ENCODE assay signal across 8 mouse cellular contexts in genomic region chrX:37048066-37048889, GRCm38 (mm10). TPM values are rescaled to one million over a fixed set of nuclear protein-coding genes. Genes with fewer than 3 reads are reported as not detected.
DNase-seq lines count a peak whose midpoint lies in the region; ATAC-seq and TF ChIP-seq lines count a peak whose summit lies in the region.

Gene Sowahd (plus strand): TSS chrX:37048845.

- no peaks in the 10 kb centered on the region for H3K36me3 ChIP-seq in liver, embryonic 15.5 days (replicated peaks)

- no peaks in the 10 kb centered on the region for H3K9me3 ChIP-seq in liver, embryonic 15.5 days (replicated peaks)

- peak within 1 kb of the TSS; percentile 45 for H3K4me2 ChIP-seq in liver, embryonic 15.5 days

- ATAC-seq in granulocyte monocyte progenitor cell, adult 5-6 weeks (replicated peaks; ENCODE audit: poor library complexity, severe bottlenecking): peak; percentile 96
- ATAC-seq in liver, embryonic 15.5 days (ENCODE audit: insufficient read depth): no peak
- no peak for ATAC-seq in activated CD4-positive, CD25-positive, alpha-beta regulatory T cell, adult 4 months

- no peak for TF ChIP-seq POLR2A in cerebellum, adult 2 months (IDR thresholded peaks at IDR 0.05; ENCODE audit: borderline replicate concordance, insufficient read depth, low read length)

- no peak for TF ChIP-seq CTCF in cerebellum, adult 2 months (IDR thresholded peaks at IDR 0.05; ENCODE audit: borderline replicate concordance, insufficient read depth, low read depth, low read length)

- DNase-seq in cerebellum, adult 2 months: peak in 1 of 2 experiments; percentile 5
- DNase-seq in cerebellum, postnatal 25 days: no peak
- DNase-seq in ES-CJ7 (ENCODE audit: low read depth, low spot score): peak; percentile 43
- peak; percentile 39 for DNase-seq in testis, postnatal 10 days (ENCODE audit: low spot score)
- DNase-seq in thymus, postnatal 14 days: no peak

- peaks cover 2% of the 10 kb centered on the region; the same call in 1 of the 2 replicates for H3K4me1 ChIP-seq in cerebellum, adult 2 months (ENCODE audit: control insufficient read depth, insufficient read depth, low read length)
- H3K4me1 ChIP-seq in liver, embryonic 15.5 days (replicated peaks): no peaks in the 10 kb centered on the region

- H3K9ac ChIP-seq in liver, embryonic 15.5 days: no peak within 1 kb of the TSS

- H3K27me3 ChIP-seq in cerebellum, adult 2 months (ENCODE audit: control insufficient read depth, insufficient read depth, low read length): no peaks in the 10 kb centered on the region; the same call in 1 of the 2 replicates
- H3K27me3 ChIP-seq in liver, embryonic 15.5 days: peaks cover 80% of the 10 kb centered on the region

- no peak within 1 kb of the TSS for H3K27ac ChIP-seq in cerebellum, adult 2 months (ENCODE audit: insufficient read depth, low read length)
- H3K27ac ChIP-seq in liver, embryonic 15.5 days (replicated peaks): no peak within 1 kb of the TSS

- peak within 1 kb of the TSS; percentile 28 for H3K4me3 ChIP-seq in cerebellum, adult 2 months (replicated peaks; ENCODE audit: insufficient read depth, low read depth, low read length)
- H3K4me3 ChIP-seq in liver, embryonic 15.5 days (replicated peaks): peak within 1 kb of the TSS; percentile 24

- WGBS in cerebellum, adult 2 months: 8% methylated on average over 36 of the region's 38 CpGs
- WGBS in liver, embryonic 15.5 days (ENCODE audit: insufficient replicate concordance): 11% methylated on average over 37 of the region's 38 CpGs

RNA-seq across cellular contexts. Expression of gene Sowahd, which starts in this region (rescaled TPM):
- polyA plus RNA-seq in cerebellum, adult 2 months (2012; rRNA removed): not detected in 2 replicates
- 0.38 TPM in 1 of 2 replicates, not detected in the other for total RNA-seq in granulocyte monocyte progenitor cell, adult 5-6 weeks (2014; fragmentation: Nextera tagmentation)
- 0.15 and 1.2 TPM in 2 replicates for total RNA-seq in granulocyte monocyte progenitor cell, adult 5-6 weeks (2017)
- polyA plus RNA-seq in liver, embryonic 15.5 days (2015; fragmentation: Nextera tagmentation; extraction: Ambion mirVana): 0.06 and 0.09 TPM in 2 replicates
- polyA plus RNA-seq in activated CD4-positive, CD25-positive, alpha-beta regulatory T cell, adult 4 months (2017; shearing (Covaris generic)): not detected

Comparison
In these comparisons a context has a peak if more than half of its experiments do, and no peak if none do; other contexts are left out.
1. DNase-seq: peak in ES-CJ7 (single experiment) and testis, postnatal 10 days (single experiment); none in cerebellum, postnatal 25 days (0 of 2) and thymus, postnatal 14 days (single experiment).